Mouse (Mus musculus) erythroblast, adult 5-6 weeks (primary cell): ENCODE results near the gene Stx8. TPM values are rescaled to one million over a fixed set of nuclear protein-coding genes. Genes with fewer than 3 reads are reported as not detected.

Experiments
- ATAC-seq: replicated peaks from 2 replicates; pipeline ENCODE4 v1.8.0; 2016; ENCODE audit warnings: moderate number of reproducible peaks, mild to moderate bottlenecking, moderate TSS enrichment, inconsistent platforms; ENCODE audit not compliant: poor library complexity, low FRiP score, severe bottlenecking
- total RNA-seq, 2 experiments: library from RNA; stranded (forward) in 1 of 2; stranded (reverse) in 1 of 2; fragments of 150-400 nt in 1 of 2; fragments of 200-764, 138-1000 nt in 1 of 2; gene quantifications; 2 replicates each; pipeline versions ENCODE4 v1.2.3 to v1.2.4; 2015 to 2017; ENCODE audit warnings: low replicate concordance in 2 of 2

Stx8 gene
- total RNA-seq, 2 experiments from 2014 or later: 3.8 to 9.5 TPM

DNA sequence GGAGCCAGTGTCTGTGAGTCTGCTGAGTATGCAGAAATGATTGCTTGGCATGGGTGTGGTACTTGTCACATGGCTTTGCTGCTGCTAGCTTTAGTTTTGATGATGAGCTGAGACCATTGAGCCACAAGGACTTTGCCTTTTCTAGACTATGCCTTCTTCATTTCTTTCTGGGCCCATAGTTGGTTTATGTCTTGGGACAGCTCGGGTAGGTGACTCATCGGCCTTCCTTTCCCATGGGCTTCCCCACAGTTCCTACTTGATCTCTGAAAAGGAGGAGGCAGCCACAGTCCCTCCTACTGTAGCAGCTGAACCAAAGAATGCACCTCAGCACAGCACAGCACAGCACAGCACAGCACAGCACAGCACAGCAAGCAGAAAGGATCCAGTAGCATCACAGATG, 66.5 kb downstream of the Stx8 start:
- ATAC-seq: no peak

DNA sequence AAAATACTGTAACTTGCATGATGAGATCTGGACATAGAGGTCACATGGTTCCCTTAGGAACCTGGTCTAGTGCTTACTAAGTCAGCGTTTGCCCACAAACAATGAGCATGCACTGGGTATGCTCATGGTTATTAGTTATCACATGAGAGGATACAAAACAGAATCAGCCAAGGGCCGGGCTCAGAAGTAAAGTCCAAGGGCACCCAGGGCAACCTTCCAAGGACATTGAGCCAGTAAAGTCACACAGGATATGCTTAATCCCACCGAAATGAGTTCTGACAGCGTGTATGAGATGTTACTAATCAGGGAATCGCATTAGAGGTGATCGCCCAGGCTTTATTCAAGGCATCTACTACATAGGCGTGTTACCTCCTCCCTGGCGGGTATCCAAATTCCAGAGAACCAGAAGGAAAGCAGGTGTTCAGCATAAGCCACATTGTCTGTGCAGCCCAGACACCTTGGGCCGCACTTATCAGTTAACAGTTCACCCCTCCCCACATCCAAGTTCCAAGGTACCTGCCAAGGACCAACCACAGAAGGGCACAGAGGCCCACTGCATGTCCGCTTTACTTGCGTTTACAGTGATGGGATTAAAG, 67.4 kb downstream of the Stx8 start:
- ATAC-seq: no peak

GRCm38 (mm10) chr11:68034422-68034821, 68.4 kb downstream of the Stx8 start:
- no peak for ATAC-seq

DNA sequence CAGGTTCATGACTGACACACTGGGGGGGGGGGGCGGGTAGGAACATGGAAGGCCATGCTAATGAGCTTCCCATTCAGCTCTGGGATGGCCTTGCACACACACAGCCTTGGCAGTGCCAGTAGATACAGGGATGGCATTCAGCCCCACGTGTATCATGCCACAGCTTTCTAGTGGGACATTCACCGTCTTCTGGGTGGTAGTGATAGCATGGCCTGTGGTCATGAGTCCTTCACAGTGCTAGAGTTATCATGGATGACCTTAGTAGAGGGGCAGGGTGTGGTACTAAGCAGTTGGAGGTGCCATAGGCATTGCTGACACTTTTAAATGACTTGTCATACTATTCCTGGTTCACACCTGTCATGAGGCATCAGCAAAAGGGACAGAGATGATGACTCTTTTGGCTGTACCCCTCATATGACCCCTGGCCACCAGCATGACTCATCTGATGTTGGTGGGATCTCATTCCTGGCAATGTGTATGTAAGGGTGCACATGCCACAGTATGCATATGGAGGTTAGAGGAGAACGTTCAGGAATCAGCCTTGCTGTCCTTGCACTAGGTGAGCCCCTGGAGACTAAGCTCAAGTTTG, 69.4 kb downstream of the Stx8 start:
- no peak for ATAC-seq

DNA sequence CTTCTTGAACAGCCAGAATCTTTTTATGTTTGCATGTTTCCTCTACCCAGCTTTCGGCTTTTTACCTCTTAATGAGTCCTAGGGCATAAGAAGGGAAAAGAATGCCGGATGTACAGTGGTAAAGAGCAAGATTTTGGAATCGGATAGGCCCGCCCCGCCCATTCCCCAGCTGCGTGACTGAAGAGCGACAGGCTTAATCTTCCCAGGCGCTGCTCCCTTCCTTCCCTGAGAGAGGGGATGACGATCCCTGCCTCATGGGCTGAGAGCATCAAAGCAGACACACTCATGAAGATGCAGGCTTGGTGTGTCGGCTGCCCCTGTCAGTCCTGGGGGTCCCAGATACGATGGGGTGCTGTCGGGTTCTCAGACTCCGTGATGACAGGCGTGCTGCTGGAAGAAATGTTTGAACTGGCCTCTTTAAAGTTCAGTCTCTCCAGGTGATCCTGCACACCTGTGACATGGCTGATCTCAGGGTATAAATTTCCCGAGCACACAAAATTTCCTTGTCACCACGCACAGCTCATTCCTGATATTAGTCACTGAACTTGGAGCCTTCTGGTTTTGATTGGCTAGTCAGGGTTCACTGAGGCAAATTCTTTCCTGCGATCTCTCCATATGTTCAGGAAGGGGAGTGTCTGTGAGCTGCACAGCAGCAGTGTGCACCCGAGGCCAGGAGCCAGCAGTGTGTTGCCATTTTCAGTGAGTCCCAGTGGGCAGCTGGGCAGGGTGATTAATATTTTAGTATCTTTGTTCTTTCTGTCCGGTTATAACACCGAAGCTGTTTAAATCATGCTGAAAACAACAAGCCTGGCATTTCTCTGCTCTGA, 70.4 kb downstream of the Stx8 start:
- no peak for ATAC-seq

- no peak for ATAC-seq
Observed at GRCm38 (mm10) chr11:68037093-68037492, 71.1 kb downstream of the Stx8 start.

- no peak for ATAC-seq
Observed at GRCm38 (mm10) chr11:68038101-68038500, 72.1 kb downstream of the Stx8 start.

DNA sequence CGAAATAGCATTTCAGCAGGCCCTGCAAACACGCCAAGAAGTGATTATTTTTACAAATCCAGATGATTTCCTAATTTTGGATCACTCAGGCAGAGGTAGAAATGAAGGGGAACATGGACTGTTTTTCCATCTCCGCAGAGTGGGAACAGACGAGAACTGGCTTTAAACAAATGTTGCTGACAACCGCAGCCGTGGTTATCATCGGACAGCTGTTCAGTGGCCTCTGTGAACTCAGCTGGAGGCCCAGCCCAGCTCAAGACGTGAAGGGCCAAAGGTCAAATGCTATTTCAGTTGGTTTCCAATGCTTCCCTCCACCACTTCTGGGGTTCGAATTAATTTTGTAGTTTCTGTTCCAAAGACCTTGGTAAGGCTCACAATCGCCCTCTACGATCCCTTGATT, 78.2 kb downstream of the Stx8 start:
- no peak for ATAC-seq

GRCm38 (mm10) chr11:68046916-68047315, 80.9 kb downstream of the Stx8 start:
- ATAC-seq: no peak

DNA sequence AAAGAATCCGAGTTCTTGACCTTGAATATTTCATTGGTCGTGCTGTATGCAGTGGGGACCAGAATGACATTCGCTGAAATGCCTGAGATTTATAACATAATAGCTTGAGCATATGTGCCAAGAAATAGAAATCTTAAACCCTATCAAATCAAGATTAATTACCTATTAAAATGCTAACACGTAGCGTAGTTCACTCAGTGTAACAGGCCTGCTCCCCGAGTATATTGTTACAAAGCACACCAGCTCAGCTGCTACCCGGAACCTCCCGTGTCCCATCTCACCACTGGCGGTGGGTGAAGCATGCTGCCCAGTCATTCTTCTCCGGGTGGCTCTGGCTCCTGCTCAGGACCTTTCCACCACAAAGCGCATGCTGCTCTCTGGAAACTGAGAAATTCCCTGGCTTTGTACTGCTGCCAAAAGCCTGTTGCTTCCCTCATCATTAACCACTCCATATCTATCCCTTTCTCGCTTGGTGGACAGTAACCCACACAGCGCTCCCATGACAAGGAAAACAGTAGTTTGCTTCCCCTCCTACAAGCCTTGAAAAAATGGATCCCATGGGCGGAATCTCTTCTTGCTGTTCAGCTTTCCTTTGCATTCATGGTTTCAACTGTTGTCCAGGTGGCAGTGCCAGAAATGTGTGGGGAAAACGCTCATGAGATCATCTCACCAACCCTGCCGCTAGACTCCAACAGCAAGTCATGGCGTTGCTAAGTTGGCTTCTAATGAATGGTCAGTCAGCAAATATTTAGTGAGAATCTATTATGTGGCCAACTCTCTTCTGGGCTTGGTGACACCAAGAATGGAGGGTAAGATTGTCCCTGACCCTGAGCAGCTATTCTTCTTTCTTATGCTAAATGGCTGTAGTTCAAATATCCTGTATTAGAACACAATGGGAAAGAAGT, 83.5 kb downstream of the Stx8 start:
- no peak for ATAC-seq

DNA sequence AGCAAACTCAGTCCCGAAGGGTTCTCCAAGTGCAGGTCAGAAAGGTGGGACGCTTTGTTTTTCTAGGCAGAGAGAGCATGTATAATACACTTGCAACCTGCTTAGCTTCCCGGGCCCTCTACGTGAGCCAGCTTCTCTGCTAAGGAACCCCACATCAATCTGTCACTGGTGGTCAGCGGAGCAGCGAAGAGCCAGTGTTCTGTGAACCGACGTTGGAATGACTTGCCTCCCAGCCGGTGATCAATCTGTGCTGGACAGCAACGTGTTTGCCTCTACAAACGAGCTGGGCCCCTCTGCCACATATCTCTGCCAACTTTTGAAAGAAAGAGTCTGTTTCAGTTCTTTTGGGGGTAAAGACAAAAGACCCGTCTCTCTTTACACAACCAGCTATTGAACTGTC, 84.7 kb downstream of the Stx8 start:
- ATAC-seq: no peak

DNA sequence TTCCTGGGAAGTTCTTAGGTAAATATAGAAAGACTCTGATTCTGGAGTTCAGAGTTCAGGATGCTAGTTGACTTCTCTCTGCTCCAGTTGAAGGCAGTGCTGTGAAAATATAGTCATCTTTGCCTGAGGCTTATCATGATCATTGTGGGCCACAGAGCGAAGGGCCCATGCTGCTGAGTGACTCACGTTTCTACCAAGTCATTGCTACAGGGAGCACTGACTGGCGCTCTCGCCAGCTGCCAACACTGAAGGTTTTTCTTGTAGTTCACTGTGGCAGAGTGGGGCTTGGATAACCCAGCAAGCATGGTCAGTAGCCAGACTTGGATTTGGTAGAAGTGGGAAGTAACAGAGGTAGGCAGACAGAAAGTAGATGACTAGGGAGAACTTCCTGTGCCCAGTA, 85.3 kb downstream of the Stx8 start:
- ATAC-seq: no peak

DNA sequence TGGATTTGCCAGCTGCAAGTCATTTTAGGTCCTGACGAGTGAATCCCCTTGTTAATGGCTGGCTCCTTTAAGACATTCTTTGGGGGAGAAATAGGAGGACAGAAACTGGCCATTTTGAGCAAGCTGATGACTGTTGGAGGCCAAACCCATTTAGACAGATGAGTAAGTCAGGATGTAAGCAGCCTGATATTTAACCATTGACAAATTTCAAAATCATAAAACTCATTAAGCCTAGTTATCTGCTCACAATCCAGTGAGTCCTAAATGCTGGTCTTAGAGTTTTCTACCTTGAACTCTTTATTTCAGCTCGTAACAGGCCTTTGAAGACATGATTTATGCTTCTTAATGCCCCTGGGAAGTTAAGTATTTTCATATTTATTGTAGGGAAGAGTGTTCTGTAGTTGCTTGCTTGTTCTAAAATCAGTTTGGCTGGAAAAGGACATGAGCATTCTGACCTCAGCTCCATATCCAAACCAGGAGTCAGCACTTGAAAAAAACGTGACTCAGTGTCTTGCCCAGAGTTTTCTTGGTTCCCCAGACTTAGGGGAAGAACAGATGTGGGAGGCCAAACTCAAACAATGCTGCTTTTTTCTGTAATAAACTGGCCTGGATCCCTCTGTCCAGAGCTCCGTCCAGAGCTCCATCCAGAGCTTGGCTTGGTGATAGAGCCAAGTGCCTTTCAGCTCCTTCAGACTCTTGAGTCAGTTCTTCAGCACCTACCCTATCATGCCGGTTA, 92.6 kb downstream of the Stx8 start:
- ATAC-seq: no peak

GRCm38 (mm10) chr11:68060651-68061050, 94.7 kb downstream of the Stx8 start:
- ATAC-seq: no peak

DNA sequence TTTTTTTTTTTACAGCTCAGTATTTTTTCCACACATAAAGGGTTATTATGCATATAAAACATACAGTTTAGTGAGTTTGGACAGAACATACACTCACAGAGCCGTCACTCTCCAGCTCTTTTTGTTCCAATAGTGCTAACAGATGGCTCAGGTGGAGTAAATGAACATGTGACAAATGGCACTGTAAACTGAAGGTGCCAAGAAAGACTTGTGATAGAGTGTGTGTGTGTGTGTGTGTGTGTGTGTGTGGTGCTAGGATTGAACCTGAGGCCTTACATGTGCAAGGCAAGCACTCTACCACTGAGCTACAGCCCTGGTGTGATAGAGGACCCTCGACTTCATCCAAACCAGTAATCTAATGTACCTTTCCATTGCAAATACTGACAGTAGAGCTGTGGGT, 96.1 kb downstream of the Stx8 start:
- ATAC-seq: no peak

- ATAC-seq: no peak
Observed at GRCm38 (mm10) chr11:68067806-68068205, 101.8 kb downstream of the Stx8 start.

GRCm38 (mm10) chr11:68070086-68070485, 104.1 kb downstream of the Stx8 start:
- ATAC-seq: no peak

- ATAC-seq: no peak
Observed at GRCm38 (mm10) chr11:68071836-68072235, 105.8 kb downstream of the Stx8 start.

DNA sequence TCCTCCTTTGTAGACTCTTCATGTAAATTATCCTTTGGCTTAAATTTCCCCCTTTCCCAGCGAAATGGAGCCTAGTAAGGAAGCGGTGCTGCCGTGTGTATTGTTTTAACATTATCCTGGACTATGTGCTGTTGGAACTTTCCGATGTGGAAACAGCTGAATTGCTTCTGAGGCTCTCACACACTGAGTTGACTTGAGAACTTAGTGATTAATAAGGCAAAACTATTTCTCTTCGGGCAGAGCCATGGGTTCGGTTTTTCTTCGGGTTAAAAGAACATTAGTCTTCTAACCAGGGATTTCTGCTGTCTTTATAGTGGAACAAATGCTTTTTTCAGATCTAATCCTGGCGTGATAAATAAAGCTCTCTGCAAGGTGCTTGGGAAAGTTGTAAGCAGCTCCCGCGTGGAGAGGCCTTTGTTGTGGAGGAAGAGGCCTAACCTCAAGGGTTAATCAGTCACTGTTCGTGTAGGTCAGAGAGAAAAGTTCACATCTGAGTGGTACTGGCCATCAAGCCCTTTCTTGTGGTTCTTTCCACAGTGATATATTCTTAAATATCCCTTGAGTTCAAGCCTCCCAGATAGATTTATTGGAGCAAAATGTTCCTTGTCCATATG, 106.7 kb downstream of the Stx8 start:
- no peak for ATAC-seq
